Mouse (Mus musculus) thymus, adult 2 months (tissue): ENCODE data around the gene Art3.

Experiments used
- CTCF ChIP-seq: fragments of 200-500 bp; IDR thresholded peaks from 2 replicates; pipeline ENCODE4 v1.5.1; 2012; ENCODE audit warnings: mild to moderate bottlenecking, control low read depth, low read length, moderate library complexity, borderline replicate concordance; ENCODE audit not compliant: control insufficient read depth, poor library complexity, insufficient read depth; ENCODE audit errors: extremely low read depth
- POLR2A ChIP-seq: fragments of 200-500 bp; IDR thresholded peaks from 2 replicates; pipeline ENCODE4 v1.6.1; 2012; ENCODE audit warnings: mild to moderate bottlenecking, low read length, control low read depth, moderate library complexity; ENCODE audit not compliant: control insufficient read depth, poor library complexity, insufficient read depth; ENCODE audit errors: extremely low read depth

DNA sequence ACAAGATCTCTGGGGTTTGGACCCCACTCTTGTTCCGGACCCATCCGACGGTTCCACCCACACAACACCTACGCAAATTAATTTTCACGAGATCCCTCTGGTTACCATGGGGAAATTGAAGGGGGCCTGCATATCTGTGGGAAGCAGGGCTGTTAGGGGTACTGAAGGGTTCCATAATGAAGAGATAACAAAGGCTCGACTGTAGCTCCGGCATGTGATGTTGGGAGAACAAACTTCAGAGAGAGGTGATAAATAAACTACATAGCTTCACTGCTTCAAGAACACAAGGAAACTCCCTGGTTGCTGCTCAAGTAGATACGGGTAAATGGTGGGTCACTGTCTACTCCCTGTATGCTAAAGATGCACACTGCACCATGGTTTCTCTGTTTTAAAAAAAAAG is 106.9 kb downstream of the Art3 start:
- TF ChIP-seq POLR2A (no peak), CTCF (no peak)
